Mouse (Mus musculus): ENCODE data around the gene Carmil2. TPM values are rescaled to one million over a fixed set of nuclear protein-coding genes. Genes with fewer than 3 reads are reported as not detected.

Gene Carmil2
- total RNA-seq, 2 experiments from 2014 or later: 64.7 to 68.4 TPM

DNA sequence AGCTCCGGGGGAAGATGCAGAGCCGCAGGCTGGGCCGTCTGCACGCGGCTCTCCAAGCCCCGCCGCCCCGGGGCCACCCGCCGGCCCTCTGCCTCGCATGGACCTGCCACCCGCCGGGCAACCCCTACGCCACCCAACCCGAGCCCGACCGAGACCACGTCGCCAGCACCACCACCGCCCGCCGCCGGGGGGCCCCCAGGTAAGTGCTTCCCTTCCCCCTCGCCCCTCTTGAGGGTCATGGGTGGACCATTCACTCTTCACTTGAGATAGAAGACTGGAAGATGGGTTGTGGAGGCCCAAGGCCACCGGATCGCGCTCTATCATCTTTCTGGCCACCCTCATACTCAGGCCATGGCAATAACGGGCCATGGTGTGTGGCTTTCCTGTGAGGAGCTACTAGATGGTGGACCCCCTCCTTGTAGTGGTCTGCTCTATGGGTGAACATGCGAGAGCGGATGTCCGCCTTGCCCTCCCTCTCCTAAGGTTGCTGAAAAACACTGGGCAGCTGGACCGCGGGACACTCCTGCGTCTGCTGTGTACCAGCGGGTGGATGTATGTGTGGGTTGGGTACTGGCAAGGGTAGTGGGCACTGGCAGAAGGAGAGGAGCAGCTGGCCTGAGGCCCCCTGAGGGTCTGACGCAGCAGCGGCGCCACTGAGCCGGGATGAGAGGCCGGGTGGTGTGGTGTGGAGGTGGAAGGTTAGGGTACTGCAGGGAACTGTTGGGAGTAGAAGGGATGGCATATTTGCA, 8.2 kb downstream of the Carmil2 start:
- DNase-seq (ENCODE audit: low spot score in 2 of 2): peak in 1 of 2 experiments; percentile 58

DNA sequence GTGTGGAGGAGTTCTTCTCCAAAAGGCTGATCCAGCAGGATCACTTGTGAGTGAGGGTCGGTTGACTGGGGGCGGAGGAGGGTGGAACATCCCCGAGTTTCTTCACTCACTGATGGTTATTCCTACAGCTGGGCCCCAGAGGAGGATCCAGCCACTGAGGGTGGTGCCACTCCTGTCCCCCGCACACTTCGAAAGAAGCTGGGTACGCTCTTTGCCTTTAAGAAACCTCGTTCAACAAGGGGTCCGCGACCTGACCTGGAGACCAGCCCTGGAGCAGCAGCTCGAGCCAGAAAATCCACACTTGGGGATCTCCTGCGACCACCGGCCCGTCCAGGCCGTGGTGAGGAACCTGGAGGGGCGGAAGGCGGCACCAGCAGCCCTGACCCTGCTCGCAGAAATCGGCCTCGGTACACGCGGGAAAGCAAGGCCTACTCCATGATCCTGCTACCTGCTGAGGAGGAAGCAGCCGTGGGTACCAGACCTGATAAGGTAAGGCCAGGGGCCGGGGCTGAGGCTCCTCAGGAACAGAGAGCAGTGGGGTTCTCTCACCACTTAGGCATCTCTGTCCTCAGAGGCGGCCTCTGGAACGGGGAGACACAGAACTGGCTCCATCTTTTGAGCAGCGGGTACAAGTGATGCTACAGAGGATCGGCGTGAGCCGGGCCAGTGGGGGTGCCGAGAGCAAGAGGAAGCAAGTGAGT, 9.2 kb downstream of the Carmil2 start:
- no peak for DNase-seq (ENCODE audit: low spot score in 2 of 2)

DNA sequence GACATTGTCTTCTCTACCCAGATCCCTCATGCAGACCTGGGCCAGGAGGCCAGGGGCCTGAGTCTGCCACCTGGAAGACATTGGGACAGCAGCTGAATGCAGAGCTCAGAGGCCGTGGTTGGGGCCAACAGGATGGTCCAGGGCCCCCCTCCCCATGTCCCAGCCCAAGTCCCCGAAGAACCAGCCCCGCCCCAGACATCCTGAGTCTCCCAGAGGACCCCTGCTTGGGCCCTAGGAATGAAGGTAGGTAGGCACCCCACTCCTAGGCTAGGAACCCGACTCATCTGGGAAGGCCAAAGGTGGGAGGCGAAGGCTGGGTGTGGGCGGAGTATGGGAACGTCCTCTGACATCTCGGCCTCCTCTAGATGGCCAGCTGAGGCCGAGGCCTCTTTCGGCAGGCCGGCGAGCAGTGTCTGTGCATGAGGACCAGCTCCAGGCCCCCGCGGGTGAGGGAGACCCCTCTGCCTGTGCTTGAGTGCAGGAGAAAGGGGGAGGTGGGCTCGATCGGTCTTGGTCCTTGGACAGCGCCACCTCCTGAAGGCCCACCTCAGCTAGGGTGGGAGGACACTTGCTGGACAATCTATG, 11.2 kb downstream of the Carmil2 start:
- no peak for DNase-seq (ENCODE audit: low spot score in 2 of 2)

DNA sequence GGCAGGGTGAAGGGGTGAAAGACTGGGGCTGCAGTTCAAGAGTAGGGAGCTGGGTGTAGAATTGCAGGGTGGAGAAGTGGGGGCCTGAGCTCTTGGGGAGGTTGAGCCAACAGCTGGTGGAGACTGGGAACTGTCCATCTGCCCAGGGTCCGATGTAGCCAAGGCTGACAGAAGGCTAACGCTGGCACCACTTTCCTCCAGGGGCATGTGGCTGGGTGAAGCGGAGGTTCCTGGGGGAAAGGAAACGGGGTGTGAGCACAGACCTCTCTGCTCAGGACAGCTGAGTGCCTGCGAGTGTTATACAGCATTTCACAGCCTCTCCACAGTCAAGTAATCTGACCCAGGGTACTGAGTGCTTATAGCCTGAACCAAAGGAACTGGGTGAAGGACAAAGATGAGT, 12.7 kb downstream of the Carmil2 start:
- no peak for DNase-seq (ENCODE audit: low spot score in 2 of 2)

DNA sequence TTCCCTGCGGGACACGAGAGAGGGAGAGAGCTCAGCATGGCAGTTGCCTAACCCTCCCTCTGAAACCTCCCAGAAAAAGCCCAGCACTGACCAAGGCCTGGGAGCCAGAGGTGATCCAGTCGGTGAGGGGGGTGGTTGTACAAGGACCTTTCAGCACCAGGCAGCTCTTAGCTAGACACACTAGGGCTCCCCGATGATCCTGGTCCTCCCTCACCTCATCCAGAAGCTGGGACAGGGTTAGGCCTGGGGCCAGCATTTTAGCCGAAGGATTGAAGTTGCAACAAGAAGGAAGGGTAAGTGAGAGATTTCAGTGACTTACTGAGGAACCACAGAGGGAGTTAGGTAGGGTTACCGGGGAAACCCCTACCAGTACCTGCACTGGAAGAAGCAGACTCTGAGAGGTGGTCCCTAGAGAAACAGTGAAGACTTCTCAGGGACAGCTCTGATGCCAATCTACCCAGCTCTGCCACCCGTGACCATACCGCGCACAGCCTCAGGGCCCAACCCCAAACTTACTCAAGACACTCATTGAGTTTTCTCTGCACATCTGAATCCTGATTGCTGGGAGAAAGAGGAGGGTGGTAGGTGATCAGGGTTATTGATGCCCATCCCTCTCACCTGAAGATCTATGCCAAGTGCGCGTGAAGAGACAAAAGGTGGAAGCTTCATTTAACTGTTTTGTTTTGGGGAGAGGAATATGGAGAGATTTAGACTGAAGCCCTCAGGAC, 13.6 kb downstream of the Carmil2 start:
- DNase-seq (ENCODE audit: low spot score in 2 of 2): no peak

DNA sequence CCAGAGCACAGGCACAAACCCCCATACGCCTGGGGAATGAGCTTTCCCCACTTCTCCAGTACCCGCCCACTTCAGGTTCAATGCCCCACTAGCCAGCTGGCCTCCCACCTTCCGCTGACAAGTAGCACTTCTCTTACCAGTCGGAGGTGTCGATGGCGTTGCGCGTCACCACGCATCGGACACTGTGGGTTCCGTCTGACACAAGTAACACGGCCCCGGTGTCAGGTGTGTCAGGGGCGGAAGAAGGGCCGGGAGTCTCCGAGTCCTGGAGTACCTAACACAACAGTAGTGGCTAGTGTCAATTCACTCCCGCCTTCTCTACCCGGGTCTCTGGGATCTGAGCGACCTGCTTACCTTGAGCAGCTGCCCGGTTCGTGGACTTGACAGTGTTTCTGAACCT, 14.5 kb downstream of the Carmil2 start:
- no peak for DNase-seq (ENCODE audit: low spot score in 2 of 2)

DNA sequence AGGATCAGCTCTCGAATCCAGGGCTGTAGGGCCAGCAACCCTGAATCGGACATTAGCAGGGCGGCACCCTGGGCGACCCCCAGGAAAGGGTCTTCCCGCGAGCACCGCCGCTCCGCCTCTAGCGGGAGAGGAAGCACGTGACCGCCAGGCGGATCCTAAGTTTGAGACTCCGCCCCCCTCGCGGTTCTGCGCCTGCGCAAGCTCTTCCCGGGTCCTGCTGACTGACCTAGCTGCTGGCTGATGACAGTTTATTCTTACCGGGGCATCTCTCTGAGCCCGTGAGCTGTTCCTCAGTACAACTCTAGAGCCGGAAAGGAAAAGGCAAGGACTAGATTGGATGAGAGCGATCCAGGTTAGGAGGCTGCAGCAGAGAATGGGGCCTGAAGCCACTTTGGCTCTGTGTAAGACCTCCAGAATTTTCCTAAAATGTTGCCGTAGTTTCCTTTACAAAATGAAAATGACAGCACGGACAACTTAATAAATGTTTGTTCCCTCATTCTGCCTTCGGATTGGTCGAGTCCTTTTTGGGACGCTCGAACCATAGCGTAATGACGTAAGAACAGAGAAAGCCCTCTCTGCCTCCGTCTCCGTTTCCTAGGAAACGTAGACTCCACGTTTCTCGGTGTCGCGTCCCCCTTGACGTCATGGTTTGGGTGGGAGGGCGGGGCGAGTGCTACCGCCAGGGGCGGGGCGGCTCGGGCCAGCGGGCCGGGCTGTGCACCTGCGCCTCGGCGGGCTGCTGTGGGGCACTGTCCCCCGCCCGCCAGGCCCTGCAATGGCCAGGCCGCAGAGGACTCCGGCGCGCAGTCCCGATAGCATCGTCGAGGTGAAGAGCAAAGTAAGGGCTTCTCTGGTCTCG, 15.1 kb downstream of the Carmil2 start, which contains the start of the genes Acd and Pard6a:
Acd (minus strand) TSS at position 137 of the 859 bp plus-strand sequence.
Pard6a (plus strand) TSS at position 183 of the 859 bp plus-strand sequence.
- DNase-seq (ENCODE audit: low spot score in 2 of 2): peak; percentile 95 to 96

DNA sequence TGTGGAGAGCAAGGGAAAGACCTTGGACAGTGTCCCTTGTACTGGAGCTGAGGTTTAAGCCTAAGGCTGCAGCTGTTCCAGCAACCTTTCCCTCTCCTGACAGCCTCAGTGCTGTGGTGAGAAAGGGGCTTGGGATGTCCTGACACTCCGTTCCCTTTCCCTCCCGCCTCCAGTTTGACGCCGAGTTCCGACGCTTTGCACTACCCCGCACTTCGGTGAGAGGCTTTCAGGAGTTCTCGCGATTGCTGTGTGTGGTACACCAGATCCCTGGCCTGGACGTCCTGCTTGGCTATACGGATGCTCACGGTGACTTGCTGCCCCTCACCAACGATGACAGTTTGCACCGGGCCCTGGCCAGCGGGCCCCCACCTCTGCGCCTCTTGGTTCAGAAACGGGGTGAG, 15.9 kb downstream of the Carmil2 start:
- DNase-seq (ENCODE audit: low spot score in 2 of 2): no peak

DNA sequence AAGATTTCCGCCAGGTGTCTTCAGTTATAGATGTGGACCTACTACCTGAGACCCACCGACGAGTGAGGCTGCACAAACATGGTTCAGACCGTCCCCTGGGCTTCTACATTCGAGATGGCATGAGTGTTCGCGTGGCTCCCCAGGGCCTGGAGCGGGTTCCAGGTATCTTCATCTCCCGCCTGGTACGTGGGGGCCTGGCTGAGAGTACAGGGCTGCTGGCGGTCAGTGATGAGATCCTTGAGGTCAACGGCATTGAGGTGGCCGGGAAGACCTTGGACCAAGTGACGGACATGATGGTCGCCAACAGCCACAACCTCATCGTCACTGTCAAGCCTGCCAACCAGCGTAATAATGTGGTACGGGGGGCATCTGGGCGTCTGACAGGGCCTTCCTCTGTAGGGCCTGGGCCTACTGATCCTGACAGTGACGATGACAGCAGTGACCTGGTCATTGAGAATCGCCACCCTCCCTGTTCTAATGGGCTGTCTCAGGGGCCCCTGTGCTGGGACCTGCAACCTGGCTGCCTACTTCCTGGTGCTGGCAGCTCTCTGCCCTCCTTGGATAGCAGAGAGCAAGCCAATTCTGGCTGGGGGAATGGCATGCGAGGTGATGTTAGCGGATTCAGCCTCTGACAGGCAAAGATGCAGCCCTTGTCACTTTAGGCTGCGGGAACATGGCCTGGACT, 16.8 kb downstream of the Carmil2 start:
- no peak for DNase-seq (ENCODE audit: low spot score in 2 of 2)

DNA sequence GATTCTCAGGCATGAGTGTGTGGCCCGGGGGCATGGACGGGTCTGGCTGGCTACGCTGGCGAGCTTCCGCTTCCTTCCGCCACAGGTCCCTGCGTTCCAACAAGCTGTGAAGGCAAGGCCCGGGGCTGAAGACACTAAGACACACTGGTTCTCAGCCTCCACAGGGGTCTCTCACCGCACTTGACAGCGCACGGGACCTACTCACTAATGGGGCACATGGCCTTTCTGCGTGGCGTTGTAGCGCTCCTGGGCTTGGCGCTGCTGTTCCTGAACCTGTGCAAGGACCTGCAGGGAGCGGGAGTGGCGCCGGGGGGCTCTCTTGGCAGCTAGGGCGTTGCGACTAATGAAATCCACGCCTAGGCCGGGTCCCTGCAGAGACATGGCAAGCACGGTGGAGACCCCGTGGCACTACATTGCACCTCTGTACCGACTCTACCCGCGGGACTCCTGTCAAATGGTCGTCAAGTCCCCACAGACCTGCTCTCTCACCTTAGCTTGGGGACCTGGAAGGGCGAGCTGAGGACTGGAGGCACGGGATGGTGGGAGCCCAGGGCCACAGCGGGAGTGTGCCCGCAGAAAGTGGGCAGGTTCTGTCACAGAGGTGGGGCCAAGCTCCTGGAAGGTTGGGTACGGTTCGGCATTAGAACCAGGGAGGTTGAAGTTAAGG, 18.2 kb downstream of the Carmil2 start:
- DNase-seq (ENCODE audit: low spot score in 2 of 2): no peak

DNA sequence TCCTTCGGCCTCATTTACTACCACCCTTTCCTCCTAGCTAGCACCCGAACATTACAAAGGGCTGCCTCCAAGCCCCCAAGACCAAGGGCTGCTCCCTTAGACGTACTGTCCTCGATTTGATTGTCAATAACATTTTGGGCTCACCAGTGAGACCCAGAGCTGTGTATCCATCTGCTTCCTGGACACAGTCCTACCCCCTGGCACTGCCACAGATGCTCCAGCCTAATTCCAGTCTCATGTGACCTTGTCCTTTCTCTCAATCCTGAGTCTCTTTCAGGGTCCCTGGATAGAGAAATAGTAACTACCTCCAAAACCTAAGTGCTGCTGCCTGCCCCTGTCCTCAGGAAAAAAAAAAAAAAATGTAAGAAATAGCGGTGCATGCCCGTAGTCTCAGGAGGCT, 18.9 kb downstream of the Carmil2 start:
- no peak for DNase-seq (ENCODE audit: low spot score in 2 of 2)

DNA sequence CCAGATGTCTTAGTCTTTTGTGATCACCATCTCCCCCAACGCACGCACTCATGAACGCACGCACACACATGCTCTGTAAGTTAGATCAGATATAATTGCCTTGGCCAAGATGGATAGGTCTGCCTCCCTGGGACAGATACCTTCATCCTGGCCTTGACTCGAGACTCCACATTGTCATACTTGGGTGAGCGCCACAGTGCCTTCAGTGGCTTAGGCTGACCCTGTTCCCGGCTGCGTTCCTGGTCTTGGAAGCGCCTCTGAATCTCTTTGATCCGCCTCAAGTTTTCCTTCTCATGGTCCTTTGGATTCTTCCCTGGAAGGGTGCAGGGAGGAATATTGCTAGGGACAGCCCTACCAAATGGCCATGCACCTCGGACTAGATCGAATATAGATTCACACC, 20.4 kb downstream of the Carmil2 start:
- no peak for DNase-seq (ENCODE audit: low spot score in 2 of 2)

DNA sequence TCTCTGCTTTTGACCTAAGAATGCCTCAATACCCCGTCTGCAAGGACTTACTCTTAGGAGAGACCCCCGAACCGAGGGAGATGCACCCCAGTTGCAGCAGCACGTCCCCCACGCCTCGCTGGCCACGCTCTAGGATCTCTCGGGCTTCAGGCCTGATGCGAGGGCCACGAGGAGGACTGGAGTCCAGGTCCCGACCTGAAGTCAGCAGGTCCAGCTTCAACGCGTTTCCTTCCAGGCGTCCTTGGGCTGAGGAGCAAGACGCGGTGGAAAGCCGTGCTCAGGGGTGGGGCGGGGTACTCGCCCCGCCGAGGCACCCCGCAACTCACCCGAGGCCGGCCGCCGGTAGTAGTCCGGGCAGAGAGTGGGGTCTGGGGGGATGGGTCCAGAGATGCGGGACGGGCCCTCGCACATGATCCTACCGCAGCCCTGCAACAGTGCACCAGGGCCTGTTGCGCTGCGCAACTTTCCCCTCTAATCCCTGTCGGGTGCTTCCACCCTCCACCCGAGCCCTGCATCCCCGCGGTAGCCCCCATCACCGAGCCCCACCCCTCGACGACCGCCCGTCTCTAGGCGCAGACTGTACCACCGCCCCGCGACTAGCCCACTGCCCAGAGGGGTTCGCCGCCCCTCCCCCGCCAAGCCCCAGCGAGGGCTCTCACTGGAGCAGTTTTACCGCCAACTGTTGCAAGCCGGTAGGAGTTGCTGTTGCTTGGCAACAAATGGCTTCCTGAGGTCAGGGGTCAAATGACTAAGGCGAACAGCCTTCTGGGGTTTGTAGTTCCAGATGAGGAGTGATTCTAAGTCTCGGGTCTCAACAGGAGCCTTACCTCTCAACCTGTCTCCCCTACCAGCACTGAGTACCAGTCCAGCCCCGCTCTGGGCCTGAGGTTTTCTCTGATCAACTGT, 21.7 kb downstream of the Carmil2 start, which contains the start of the genes 4933405L10Rik and Enkd1:
4933405L10Rik (plus strand) TSS at position 158 of the 906 bp plus-strand sequence.
Enkd1 (minus strand) TSS at position 713 of the 906 bp plus-strand sequence.
- peak; percentile 85 to 95 for DNase-seq (ENCODE audit: low spot score in 2 of 2)

DNA sequence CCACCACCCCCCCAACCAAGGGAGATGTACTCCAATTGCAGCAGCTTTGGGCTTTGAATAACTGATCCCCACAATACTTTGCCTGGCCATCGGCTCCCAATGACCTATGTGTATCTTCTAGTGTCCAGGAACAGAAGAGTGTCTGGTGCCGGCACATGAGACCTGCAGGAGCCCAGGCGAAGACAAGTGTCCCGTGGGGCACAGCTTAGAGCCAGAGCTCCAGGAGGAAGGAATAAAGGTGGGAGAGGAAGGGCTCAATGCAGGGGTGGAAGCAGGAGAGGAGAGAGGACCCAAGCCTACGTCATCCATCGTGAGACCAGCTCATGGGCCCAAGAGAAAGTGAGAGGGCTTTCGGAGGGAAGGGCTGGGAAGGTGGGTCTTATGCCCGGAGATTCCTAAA, 22.6 kb downstream of the Carmil2 start:
- DNase-seq (ENCODE audit: low spot score in 2 of 2): no peak

DNA sequence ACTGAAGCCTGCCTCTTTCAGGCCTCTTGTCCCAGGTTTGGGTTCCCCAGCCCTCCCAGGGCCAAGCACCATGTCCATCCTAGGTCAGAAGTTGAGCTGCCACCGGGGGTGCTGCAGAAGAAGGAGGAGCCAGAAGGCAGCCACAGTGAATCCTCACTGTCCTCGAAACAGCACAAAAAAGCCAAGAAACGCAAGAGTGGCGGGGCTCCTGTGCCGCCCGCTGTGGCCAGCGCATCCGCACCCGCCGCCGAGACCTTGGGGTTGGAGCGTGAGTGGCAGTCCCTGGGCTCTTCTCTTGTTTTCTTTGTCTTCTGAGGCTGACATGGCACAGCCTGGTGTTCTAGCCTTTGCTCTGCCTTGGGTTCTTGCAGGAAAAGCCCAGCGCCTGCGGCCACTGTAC, 23.2 kb downstream of the Carmil2 start:
- DNase-seq (ENCODE audit: low spot score in 2 of 2): no peak

DNA sequence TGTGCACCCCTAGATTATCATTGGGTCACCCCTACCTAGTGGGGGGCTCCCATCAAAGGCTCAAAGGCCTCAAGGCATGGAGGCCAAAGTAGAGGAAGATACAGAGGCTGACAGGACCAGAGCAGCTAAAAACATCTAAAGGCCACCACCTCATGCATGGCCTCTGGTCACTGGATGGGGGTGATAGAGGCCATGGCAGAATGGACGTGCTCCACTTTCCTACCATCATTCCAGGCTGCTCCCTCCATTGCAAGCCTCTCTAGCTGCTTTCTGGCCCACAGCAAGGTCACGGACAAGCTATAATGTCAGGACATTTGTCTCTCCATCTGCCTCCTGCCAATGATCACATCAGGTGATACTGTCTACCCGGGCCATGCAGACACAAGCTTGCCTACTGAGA, 26.2 kb downstream of the Carmil2 start:
- DNase-seq (ENCODE audit: low spot score in 2 of 2): no peak

DNA sequence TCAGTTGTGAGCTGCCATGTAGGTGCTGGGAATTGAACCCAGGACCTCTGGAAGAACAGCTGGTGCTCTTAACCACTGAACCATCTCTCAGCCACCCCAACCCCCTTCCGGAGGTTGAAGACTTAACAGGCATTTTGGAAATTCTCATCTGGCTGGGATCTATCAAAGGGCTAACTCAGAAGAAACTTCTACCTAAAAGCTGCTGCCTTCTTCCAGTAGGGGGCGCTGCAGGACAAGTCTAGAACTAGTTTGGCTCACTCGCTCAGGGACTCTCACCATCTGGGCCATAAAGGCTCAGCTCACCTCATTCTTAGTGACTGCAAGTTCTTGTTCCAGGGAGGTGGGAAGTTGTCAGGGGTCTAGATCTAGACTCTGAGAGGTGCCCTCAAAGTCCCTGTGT, 28.1 kb downstream of the Carmil2 start:
- DNase-seq (ENCODE audit: low spot score in 2 of 2): peak; percentile 78 to 89

DNA sequence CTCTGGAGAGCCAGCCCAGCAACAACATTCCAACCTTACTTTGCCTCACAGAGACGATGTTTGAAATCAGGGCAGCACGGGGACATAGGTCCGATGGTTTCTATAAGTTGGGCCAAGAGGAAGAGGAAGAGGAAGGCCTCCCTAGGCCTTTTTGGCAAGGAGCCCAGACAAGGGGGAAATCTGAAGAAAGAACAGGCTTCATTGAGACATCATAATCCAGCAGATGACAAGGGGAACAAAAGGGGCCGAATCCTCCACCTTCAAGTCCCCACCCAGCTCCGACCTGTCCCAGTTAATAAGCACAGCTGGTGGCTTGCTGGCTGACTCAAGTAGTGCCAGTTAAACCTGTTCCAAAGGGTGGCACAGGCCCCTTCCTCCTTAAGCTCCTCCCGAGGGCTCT, 29.0 kb downstream of the Carmil2 start:
- no peak for DNase-seq (ENCODE audit: low spot score in 2 of 2)

Measured in layer of hippocampus, postnatal 14 days (tissue).